Mouse (Mus musculus) CD4-positive helper T cell, adult 2 months (primary cell): ENCODE results near the gene Cdk6.

Source experiments
- DNase-seq: peaks from one replicate; pipeline ENCODE4 v3.0.0-alpha.2; 2012; ENCODE audit warnings: low read depth, missing footprints, low spot score

Gene Cdk6

DNA sequence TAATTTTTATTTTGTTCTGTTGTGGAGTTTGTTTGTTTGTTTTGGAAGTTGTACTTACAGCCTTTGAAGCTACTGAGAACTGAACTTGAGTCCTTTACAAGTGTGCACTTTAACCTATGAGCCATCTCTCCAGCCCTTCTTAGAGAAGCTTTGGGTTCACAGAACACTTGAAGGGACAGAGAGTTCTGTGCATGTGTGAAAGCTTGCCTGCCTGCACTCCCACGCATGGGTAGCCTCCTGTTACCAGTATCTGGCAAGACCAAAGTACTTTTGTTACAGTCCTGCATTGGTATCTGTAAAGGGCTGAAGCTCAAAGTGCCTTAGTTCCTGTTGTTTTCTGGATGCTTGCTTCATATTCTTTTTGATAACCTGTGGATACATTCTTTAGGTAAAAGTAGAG, 204.9 kb downstream of the Cdk6 start:
- DNase-seq, result no peak

DNA sequence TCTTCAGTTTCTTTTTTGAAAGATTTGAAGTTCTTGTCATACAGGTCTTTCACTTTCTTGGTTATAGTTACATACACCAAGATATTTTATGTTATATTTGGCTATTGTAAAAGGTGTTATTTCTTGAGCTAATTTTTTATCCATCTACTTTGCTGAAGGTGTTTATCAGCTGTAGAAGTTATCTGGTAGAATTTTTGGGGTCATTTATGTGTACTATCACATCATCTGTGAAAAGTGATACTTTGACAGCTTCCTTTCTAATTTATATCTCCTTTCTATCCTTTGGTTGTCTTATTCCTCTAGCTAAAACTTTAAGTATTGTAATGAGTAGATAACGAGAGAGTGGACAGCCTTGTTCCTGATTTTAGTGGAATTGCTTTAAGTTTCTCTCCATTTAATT, 210.2 kb downstream of the Cdk6 start:
- no peak for DNase-seq

DNA sequence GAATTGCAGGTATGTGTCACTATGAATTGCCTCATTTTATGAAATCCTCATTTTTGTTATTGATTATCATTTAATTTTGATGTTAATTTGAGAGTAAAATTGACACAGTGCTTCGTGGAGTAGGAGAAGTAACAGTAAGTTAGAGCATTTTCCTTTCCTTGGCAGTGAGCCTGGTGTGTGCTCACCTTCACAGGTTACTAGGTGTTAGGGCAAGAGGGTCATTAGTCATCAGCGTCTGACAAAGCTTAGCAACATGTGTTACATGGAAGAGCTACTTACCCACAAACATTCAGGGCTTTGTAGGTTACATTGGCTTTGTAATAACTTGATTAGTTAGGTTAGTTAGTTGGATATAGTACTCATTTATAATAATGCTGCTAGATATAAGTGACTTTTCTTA, 212.9 kb downstream of the Cdk6 start:
- no peak for DNase-seq

DNA sequence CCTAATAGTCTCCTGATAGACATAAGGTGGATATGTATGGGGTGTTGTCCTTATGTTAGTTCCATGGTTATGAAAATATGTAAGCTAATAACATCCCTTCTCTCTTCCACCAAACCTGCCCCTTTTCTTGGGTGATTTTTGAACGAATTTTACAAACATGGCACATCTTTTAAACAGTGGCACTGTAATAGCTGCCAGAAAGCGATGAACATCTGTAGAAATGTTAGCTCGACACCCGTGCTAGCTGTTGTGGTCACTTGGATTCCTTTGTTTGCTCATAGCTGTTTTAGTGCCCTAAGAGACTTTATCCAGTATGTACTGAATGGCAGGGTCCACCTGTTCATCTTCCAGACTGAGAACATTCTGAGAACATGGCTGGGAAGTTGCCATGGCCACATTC, 230.0 kb downstream of the Cdk6 start, which contains the start of gene 1700109H08Rik:
TSS of gene 1700109H08Rik (plus strand) at position 301 of the 400 bp plus-strand sequence.
- no peak for DNase-seq

DNA sequence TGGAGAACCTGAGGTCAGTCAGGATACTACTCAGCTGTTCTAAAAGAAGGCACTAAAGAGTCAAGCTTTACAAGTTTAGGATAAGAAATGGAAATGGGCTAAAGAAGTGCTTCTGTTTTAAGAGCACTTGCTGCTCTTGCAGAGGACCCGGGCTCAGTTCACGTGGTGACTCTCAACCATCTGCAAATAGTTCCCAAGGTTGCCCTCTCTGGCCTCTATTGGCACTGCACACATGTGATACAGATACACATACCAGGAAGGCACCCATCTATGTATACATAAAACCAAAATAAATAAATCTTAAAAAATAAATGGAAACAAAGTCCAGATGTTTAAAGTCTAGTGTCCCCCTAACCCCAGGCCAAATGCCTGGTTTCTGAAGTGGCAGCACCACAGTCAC, 233.5 kb downstream of the Cdk6 start:
- no peak for DNase-seq

DNA sequence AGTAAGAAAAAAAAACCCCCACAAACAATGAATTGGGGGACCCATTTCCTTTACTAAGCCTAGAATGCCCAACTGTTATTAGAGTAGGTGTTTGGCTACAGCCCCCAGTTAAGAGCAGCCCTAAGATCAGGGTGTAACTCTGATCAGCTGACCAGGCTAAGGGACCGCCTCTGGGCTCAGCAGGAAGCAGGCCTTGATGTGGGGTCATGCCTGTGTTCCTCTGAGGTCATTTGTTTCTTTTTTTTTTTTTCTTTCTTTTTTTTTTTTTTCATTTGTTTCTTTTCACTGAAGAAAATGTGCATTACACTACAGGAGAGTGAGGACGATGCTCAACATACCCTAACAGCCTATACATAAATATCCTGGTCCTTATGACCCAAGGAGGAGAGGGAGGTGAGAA, 236.7 kb downstream of the Cdk6 start:
- DNase-seq, result no peak

DNA sequence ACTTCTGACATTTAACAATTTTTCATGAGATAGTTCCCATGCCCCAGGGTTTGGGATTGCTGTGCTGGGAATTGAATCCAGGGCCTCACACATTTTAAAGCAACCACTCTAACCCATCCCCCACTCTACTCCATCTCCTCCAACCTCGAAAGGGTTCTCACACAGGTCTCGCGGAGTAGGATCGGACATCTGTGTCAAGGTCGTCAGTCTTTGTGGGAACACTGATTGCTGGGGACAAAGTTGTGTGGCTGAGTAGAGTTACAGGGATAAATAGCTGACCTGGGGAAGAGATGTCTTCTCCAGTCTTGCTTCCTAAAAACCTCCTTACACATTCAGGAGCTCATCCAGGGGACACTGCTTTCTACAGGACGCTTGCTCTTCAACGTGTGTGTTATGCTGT, 237.8 kb downstream of the Cdk6 start:
- no peak for DNase-seq
